Mouse (Mus musculus): Measurements from ENCODE around the gene Fam184a. TPM values are rescaled to one million over a fixed set of nuclear protein-coding genes. Genes with fewer than 3 reads are reported as not detected.

Fam184a gene
- polyA plus RNA-seq, 1 experiment from 2014 or later: 7.9 TPM

DNA sequence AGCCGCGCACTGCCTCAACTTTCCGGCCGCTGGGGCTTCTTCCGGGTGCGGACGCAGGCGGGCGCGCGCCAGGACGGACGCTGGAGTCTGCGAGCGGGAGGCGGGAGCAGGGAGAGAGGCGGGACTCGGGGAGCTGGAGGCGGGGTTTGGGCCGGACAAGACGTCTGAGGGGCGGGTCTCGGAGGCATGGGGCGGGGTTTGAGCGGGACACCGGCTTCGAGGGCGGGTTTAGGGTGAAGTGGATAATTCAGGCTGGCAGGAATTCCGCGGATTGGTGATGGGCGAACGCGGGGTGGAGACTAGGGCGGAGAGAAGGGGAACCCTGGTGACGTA lies 121.0 kb downstream of the Fam184a start:
- H3K9me3 ChIP-seq (ENCODE audit: control insufficient read depth, low read length): no peaks in the 10 kb centered on the region
- H3K36me3 ChIP-seq (ENCODE audit: control insufficient read depth, insufficient read depth, low read length): no peaks in the 10 kb centered on the region
- H3K4me2 ChIP-seq (ENCODE audit: low read depth): peak overlapping the region; percentile 35
- H3K27ac ChIP-seq (ENCODE audit: low read depth, low read length): peak overlapping the region; percentile 87
- H3K4me1 ChIP-seq (ENCODE audit: control insufficient read depth, insufficient read depth, low read length): no peaks in the 10 kb centered on the region
- WGBS: under 1% methylated on average over 35 of the region's 35 CpGs
- ATAC-seq (ENCODE audit: insufficient read depth, low FRiP score, low TSS enrichment) (peak; percentile 96), DNase-seq (ENCODE audit: low spot score) (peak; percentile 98)
- peak overlapping the region; percentile 86 for H3K4me3 ChIP-seq (ENCODE audit: low read depth, low read length)
- H3K27me3 ChIP-seq (ENCODE audit: control insufficient read depth, insufficient read depth, low read length): no peaks in the 10 kb centered on the region
- H3K9ac ChIP-seq (ENCODE audit: low read length): peak overlapping the region; percentile 70

DNA sequence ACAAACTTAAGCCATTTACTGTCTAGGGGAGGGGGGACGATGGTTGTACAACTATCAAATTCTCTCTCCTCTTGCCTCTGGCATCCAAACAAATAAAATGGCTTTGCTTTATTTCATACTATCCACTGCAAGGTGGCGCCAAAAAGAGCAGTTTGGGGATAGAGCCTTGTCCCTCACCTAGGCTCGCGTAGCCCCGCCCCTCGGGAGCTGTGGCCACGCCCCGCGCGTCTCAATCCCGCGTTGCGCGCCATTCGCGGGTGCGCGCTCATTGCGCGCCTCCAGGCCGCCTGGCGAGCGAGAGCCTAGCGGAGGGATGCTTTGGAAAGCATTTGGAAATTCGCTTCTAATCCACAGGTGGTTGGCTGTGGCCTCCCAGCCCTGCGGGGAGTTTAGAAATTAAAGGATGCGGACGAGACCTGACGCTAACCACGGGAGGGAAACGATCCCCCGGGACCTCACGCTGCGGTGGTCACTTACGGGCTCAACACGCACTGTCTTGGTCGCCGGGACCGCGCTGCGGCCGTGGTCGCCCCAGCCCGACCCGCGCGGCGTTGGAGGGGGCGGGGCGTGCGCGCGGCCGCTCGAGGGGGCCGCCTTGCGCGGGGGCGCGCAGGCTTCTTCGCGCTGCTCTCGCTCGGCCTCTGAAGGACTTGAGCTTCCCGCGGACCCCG lies 121.5 kb downstream of the Fam184a start:
- ATAC-seq (ENCODE audit: insufficient read depth, low FRiP score, low TSS enrichment): peak; percentile 85
- Histone ChIP-seq H3K9me3 (ENCODE audit: control insufficient read depth, low read length) (no peaks in the 10 kb centered on the region), H3K4me2 (ENCODE audit: low read depth) (peak overlapping the region; percentile 35), H3K36me3 (ENCODE audit: control insufficient read depth, insufficient read depth, low read length) (no peaks in the 10 kb centered on the region), H3K27me3 (ENCODE audit: control insufficient read depth, insufficient read depth, low read length) (no peaks in the 10 kb centered on the region), H3K4me3 (ENCODE audit: low read depth, low read length) (peak overlapping the region; percentile 86), H3K27ac (ENCODE audit: low read depth, low read length) (peak overlapping the region; percentile 87), H3K4me1 (ENCODE audit: control insufficient read depth, insufficient read depth, low read length) (no peaks in the 10 kb centered on the region), H3K9ac (ENCODE audit: low read length) (peak overlapping the region; percentile 70)
- under 1% methylated on average over 67 of the region's 67 CpGs for WGBS
- peak; percentile 93 for DNase-seq (ENCODE audit: low spot score)

- 90% methylated on average over 8 of the region's 8 CpGs for WGBS
- no peak for DNase-seq (ENCODE audit: low spot score)
- ATAC-seq (ENCODE audit: insufficient read depth, low FRiP score, low TSS enrichment): no peak
- Histone ChIP-seq H3K4me1 (ENCODE audit: control insufficient read depth, insufficient read depth, low read length) (no peaks in the 10 kb centered on the region), H3K36me3 (ENCODE audit: control insufficient read depth, insufficient read depth, low read length) (peaks cover 4% of the 10 kb centered on the region), H3K9me3 (ENCODE audit: control insufficient read depth, low read length) (no peaks in the 10 kb centered on the region), H3K9ac (ENCODE audit: low read length) (no peak overlapping the region), H3K27me3 (ENCODE audit: control insufficient read depth, insufficient read depth, low read length) (no peaks in the 10 kb centered on the region), H3K4me3 (ENCODE audit: low read depth, low read length) (no peak overlapping the region), H3K4me2 (ENCODE audit: low read depth) (no peak overlapping the region), H3K27ac (ENCODE audit: low read depth, low read length) (no peak overlapping the region)
These were observed 134.9 kb downstream of the Fam184a start for GRCm38 (mm10) chr10:53615850-53616616.

DNA sequence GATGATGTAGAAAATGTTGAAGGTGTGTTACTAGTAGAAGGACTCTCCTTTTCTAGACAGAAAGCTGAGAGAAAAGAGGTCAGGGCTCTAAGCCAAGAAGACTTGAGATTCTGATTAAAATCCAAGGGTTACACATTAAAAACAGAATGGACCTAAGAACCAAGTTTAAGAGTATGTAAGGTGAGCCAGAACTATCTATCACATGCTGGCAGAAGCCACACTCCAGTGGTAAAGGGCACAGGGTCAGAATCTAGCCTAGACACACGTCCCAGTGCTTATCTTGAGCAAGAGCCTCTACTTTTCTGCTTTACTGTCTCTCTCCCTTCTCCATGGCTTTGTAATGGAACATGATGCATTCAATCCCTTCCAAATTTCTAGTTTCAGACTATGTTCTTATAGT lies 137.0 kb downstream of the Fam184a start:
- H3K4me2 ChIP-seq (ENCODE audit: low read depth): no peak overlapping the region
- H3K9ac ChIP-seq (ENCODE audit: low read length): no peak overlapping the region
- WGBS: 88% methylated on average over 1 of the region's 1 CpGs
- no peaks in the 10 kb centered on the region for H3K9me3 ChIP-seq (ENCODE audit: control insufficient read depth, low read length)
- DNase-seq (ENCODE audit: low spot score) (no peak), ATAC-seq (ENCODE audit: insufficient read depth, low FRiP score, low TSS enrichment) (no peak)
- no peak overlapping the region for H3K27ac ChIP-seq (ENCODE audit: low read depth, low read length)
- H3K27me3 ChIP-seq (ENCODE audit: control insufficient read depth, insufficient read depth, low read length): no peaks in the 10 kb centered on the region
- H3K4me1 ChIP-seq (ENCODE audit: control insufficient read depth, insufficient read depth, low read length): no peaks in the 10 kb centered on the region
- peaks cover 7% of the 10 kb centered on the region for H3K36me3 ChIP-seq (ENCODE audit: control insufficient read depth, insufficient read depth, low read length)
- no peak overlapping the region for H3K4me3 ChIP-seq (ENCODE audit: low read depth, low read length)

GRCm38 (mm10) chr10:53612172-53612571 lies 138.8 kb downstream of the Fam184a start:
- H3K27me3 ChIP-seq (ENCODE audit: control insufficient read depth, insufficient read depth, low read length): no peaks in the 10 kb centered on the region
- H3K36me3 ChIP-seq (ENCODE audit: control insufficient read depth, insufficient read depth, low read length): peaks cover 7% of the 10 kb centered on the region
- DNase-seq (ENCODE audit: low spot score) (no peak), ATAC-seq (ENCODE audit: insufficient read depth, low FRiP score, low TSS enrichment) (no peak)
- no peaks in the 10 kb centered on the region for H3K9me3 ChIP-seq (ENCODE audit: control insufficient read depth, low read length)
- no peaks in the 10 kb centered on the region for H3K4me1 ChIP-seq (ENCODE audit: control insufficient read depth, insufficient read depth, low read length)
- H3K4me3 ChIP-seq (ENCODE audit: low read depth, low read length): no peak overlapping the region
- WGBS: 78% methylated on average over 1 of the region's 1 CpGs
- no peak overlapping the region for H3K9ac ChIP-seq (ENCODE audit: low read length)
- no peak overlapping the region for H3K4me2 ChIP-seq (ENCODE audit: low read depth)
- no peak overlapping the region for H3K27ac ChIP-seq (ENCODE audit: low read depth, low read length)

- H3K9ac ChIP-seq (ENCODE audit: low read length): no peak overlapping the region
- no peak overlapping the region for H3K4me2 ChIP-seq (ENCODE audit: low read depth)
- H3K27ac ChIP-seq (ENCODE audit: low read depth, low read length): no peak overlapping the region
- H3K4me1 ChIP-seq (ENCODE audit: control insufficient read depth, insufficient read depth, low read length): no peaks in the 10 kb centered on the region
- no peak overlapping the region for H3K4me3 ChIP-seq (ENCODE audit: low read depth, low read length)
- ATAC-seq (ENCODE audit: insufficient read depth, low FRiP score, low TSS enrichment) (no peak), DNase-seq (ENCODE audit: low spot score) (no peak)
- H3K9me3 ChIP-seq (ENCODE audit: control insufficient read depth, low read length): no peaks in the 10 kb centered on the region
- WGBS: 86% methylated on average over 2 of the region's 2 CpGs
- 0 out of 2 replicates have a peak, but pooled peaks cover 2% of the 10 kb centered on the region for H3K36me3 ChIP-seq (ENCODE audit: control insufficient read depth, insufficient read depth, low read length)
- H3K27me3 ChIP-seq (ENCODE audit: control insufficient read depth, insufficient read depth, low read length): no peaks in the 10 kb centered on the region
These were observed 142.6 kb downstream of the Fam184a start for GRCm38 (mm10) chr10:53608274-53608673.

DNA sequence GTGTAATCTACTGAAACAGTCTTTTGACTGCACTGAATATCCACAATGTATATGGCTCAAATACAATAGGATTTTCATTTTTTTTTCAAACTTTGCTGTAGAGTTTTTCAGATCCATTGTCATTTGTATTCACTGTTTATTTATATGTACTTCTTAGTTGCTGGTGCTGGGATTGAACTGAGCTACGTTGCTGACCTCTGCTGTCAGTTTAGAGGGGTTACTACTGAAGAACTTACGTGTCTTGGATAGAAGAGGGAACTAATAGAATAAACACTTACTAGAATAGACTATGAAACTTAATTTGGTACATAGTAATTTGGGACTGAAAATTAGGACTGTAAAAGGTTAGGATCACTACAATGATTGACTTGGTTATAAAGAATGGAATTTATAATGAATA lies 145.6 kb downstream of the Fam184a start:
- ATAC-seq (ENCODE audit: insufficient read depth, low FRiP score, low TSS enrichment): no peak
- Histone ChIP-seq H3K27ac (ENCODE audit: low read depth, low read length) (no peak overlapping the region), H3K36me3 (ENCODE audit: control insufficient read depth, insufficient read depth, low read length) (0 out of 2 replicates have a peak, but pooled peaks cover 4% of the 10 kb centered on the region), H3K9me3 (ENCODE audit: control insufficient read depth, low read length) (no peaks in the 10 kb centered on the region), H3K27me3 (ENCODE audit: control insufficient read depth, insufficient read depth, low read length) (no peaks in the 10 kb centered on the region), H3K4me3 (ENCODE audit: low read depth, low read length) (no peak overlapping the region), H3K4me2 (ENCODE audit: low read depth) (no peak overlapping the region), H3K4me1 (ENCODE audit: control insufficient read depth, insufficient read depth, low read length) (no peaks in the 10 kb centered on the region), H3K9ac (ENCODE audit: low read length) (no peak overlapping the region)
- DNase-seq (ENCODE audit: low spot score): no peak
- 85% methylated on average over 2 of the region's 2 CpGs for WGBS

DNA sequence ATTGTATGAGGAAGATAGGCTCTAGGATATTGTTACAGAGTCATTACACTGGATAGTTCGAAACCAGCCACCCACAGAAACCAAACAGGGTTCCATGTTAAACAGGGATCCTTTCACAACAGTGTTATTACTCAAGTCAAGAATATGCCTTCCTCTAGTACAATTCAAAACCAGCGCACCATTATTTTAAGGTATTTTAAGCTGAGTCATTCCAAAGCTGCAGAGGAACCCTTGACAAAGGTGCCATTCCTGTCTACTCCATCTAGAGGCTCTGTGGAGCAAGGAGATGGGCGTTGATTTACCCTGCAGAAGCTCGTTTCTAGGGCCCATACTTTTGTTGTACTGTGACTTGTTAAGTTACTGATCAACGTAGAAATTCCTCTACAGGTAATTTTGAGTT lies 152.1 kb downstream of the Fam184a start:
- H3K9me3 ChIP-seq (ENCODE audit: control insufficient read depth, low read length): no peaks in the 10 kb centered on the region
- no peak for DNase-seq (ENCODE audit: low spot score)
- WGBS: 59% methylated on average over 5 of the region's 5 CpGs
- H3K9ac ChIP-seq (ENCODE audit: low read length): no peak overlapping the region
- H3K36me3 ChIP-seq (ENCODE audit: control insufficient read depth, insufficient read depth, low read length): 0 out of 2 replicates have a peak, but pooled peaks cover 2% of the 10 kb centered on the region
- H3K27ac ChIP-seq (ENCODE audit: low read depth, low read length): no peak overlapping the region
- peak overlapping the region; percentile 37 for H3K4me2 ChIP-seq (ENCODE audit: low read depth)
- H3K27me3 ChIP-seq (ENCODE audit: control insufficient read depth, insufficient read depth, low read length): no peaks in the 10 kb centered on the region
- peak overlapping the region; percentile 23 for H3K4me3 ChIP-seq (ENCODE audit: low read depth, low read length)
- ATAC-seq (ENCODE audit: insufficient read depth, low FRiP score, low TSS enrichment): no peak
- H3K4me1 ChIP-seq (ENCODE audit: control insufficient read depth, insufficient read depth, low read length): peaks cover 11% of the 10 kb centered on the region

All from neural tube, embryonic 11.5 days (tissue).